ENCODE assay signal across 17 mouse cellular contexts in genomic region chr9:51182716-51183710, GRCm38 (mm10). TPM values are rescaled to one million over a fixed set of nuclear protein-coding genes. Genes with fewer than 3 reads are reported as not detected.
"Had no signal": no experiment of that assay in that cellular context is flagged by ENCODE, and none has a peak within 500 bp of the region (broad histone marks: within the 10 kb centered on the region; RNA-seq: fewer than 3 reads in every experiment).

No protein-coding gene starts in this region.

- ATAC-seq: intestine, postnatal 0 days; midbrain, embryonic 16.5 days had no signal

- DNase-seq: kidney, adult 9 months; layer of hippocampus, adult 9-11 months; lung, embryonic 14.5 days; lung, postnatal 14 days; right cerebral cortex, adult 18-20 months; right cerebral cortex, postnatal 25 days; thymus, adult 18-20 months; thymus, postnatal 14 days had no signal

- H3K36me3 ChIP-seq: limb, embryonic 15.5 days; liver, embryonic 15.5 days; midbrain, embryonic 12.5 days; neural tube, embryonic 13.5 days had no signal

- H3K27me3 ChIP-seq: limb, embryonic 15.5 days; liver, embryonic 15.5 days; midbrain, embryonic 12.5 days; neural tube, embryonic 13.5 days had no signal

RNA-seq across cellular contexts. Expression of gene Gm32742, which starts 17.7 kb away (rescaled TPM):
- total RNA-seq: layer of hippocampus, adult 18-20 months; left cerebral cortex, adult 18-20 months; left cerebral cortex, postnatal 14 days had no signal

RNA-seq across cellular contexts. Expression of gene Pou2af1, which starts 30.5 kb away (rescaled TPM):
- total RNA-seq: left cerebral cortex, adult 18-20 months; left cerebral cortex, postnatal 14 days had no signal
